Mouse (Mus musculus) layer of hippocampus, postnatal 10 days (tissue): ENCODE measurements around the gene Olfr1310. TPM values are rescaled to one million over a fixed set of nuclear protein-coding genes. Genes with fewer than 3 reads are reported as not detected.
"Not testable (repeated sequence)": the region's sequence is repeated elsewhere in the genome, so short reads cannot be mapped to it uniquely, and the experiment has no call there.

Experiments used
- DNase-seq, 2 experiments: peaks; one replicate each; pipeline ENCODE4 v3.0.0; 2021; ENCODE audit warnings: low spot score in 2 of 2
- long read RNA-seq: library from polyadenylated mRNA; stranded (forward); transcript quantifications from one replicate; pipeline ENCODE4 v2.0.0, GENCODE M21; 2023
- total RNA-seq, 2 experiments: library from RNA; stranded (reverse); gene quantifications; 2 replicates each; pipeline ENCODE4 v1.2.3; 2021

Gene Olfr1310
- not detected for total RNA-seq
- long read RNA-seq: 0 reads

DNA sequence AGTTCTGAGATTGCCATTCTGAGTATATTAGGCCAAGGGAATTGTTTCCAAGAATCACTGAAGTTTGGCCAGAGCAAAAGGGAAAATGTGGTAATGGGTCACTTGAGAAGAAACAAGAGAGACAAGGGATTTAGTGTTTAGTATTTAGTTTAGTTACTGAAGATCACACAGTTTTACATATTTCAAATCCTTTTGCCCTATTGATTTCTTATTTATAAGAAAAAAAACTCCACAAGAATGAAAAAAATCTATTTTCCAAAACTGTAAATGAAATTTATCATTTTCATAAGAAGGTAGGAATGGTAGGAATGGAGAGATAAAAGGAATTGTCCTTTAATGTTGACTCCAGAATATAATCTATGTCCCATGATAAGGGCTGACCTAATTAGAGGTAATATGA, at the start of gene Olfr1310:
Gene Olfr1310 (minus strand): TSS at position 101 of the 400 bp plus-strand sequence.
- DNase-seq: no peak

- no peak for DNase-seq
Observed at GRCm38 (mm10) chr2:112050138-112050537, 37.6 kb upstream of the Olfr1310 start, which contains the start of gene Olfr1312. Gene Olfr1312, minus strand, starts transcription at chr2:112050238.

GRCm38 (mm10) chr2:112026971-112027370, 14.5 kb upstream of the Olfr1310 start:
- not testable (repeated sequence) for DNase-seq

DNA sequence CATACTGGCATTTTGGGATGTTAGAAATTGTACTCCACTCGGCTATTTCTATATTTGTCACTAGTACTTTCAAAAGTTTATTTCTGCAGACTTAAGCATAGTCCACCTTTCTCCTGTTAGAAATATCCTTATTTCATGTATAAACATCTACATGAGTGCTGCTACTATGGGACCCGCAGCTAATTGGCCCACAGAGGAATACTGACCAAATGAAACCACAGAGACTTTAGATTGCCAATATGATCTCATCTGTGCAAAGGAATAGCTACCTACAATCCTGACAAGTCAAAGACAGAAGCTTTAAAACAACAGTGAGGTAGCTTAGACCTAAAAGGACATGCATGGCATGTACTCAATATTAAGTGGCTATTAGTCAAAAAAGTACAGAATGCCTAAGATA, 11.8 kb upstream of the Olfr1310 start, which contains the start of gene Olfr1311:
Gene Olfr1311 (minus strand): TSS at position 101 of the 400 bp plus-strand sequence.
- DNase-seq: no peak

GRCm38 (mm10) chr2:112014900-112015299, 2.4 kb upstream of the Olfr1310 start:
- no peak for DNase-seq

GRCm38 (mm10) chr2:111990181-111990580, 22.3 kb downstream of the Olfr1310 start, which contains the start of gene Olfr1309:
Gene Olfr1309, minus strand, starts transcription at chr2:111990281.
- no peak for DNase-seq

DNA sequence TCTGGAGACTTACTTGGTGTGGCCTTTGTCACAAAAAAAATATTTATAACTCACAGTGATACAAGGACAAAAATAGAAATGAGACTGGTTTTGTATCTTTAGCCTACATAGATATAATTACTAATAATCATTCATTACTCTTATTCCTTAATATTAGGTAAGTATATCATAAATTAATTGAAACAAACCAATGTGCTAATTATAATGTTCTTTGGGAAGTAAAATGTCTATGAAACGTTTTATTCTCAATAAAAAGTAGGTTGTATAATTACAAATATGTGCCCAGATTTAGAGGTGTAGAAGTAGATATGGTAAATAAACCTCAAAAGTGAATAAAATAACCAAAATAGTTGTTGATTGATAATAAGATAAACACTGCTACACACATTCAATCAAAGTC, 47.7 kb downstream of the Olfr1310 start, which contains the start of gene Olfr1308:
Gene Olfr1308 (minus strand): TSS at position 101 of the 400 bp plus-strand sequence.
- no peak for DNase-seq

Other genes with a start within 250 kb of the Olfr1310 start
- gene Olfr1302, start 235.3 kb downstream of the Olfr1310 start, total RNA-seq: not detected
- gene Olfr1303, start 192.4 kb downstream of the Olfr1310 start, total RNA-seq: not detected
- not detected for gene Olfr1305, start 135.6 kb downstream of the Olfr1310 start, total RNA-seq
- not detected for gene Olfr1306, start 96.4 kb downstream of the Olfr1310 start, total RNA-seq
- under 1 TPM; 0.02 to 0.04 TPM for gene Olfr1307, start 63.3 kb downstream of the Olfr1310 start, total RNA-seq
- not detected for gene Olfr1308, start 47.8 kb downstream of the Olfr1310 start, total RNA-seq
- not detected for gene Olfr1309, start 22.4 kb downstream of the Olfr1310 start, total RNA-seq
- not detected for gene Olfr1311, start 11.7 kb upstream of the Olfr1310 start, total RNA-seq
- gene Olfr1312, start 37.5 kb upstream of the Olfr1310 start, total RNA-seq: not detected
- gene Olfr1313, start 65.1 kb upstream of the Olfr1310 start, total RNA-seq: not detected
- not detected for gene Olfr1314, start 84.1 kb upstream of the Olfr1310 start, total RNA-seq
- not detected for gene Olfr1315-ps1, start 102.7 kb upstream of the Olfr1310 start, total RNA-seq
- gene Olfr1316, start 122.3 kb upstream of the Olfr1310 start, total RNA-seq: not detected
- not detected for gene Olfr1317, start 127.6 kb upstream of the Olfr1310 start, total RNA-seq
- gene Olfr1318, start 141.5 kb upstream of the Olfr1310 start, total RNA-seq: not detected
- 10 to 100 TPM; 59.7 to 62.4 TPM for gene Lpcat4, start 226.8 kb upstream of the Olfr1310 start, total RNA-seq
- gene Nutm1, start 246.6 kb upstream of the Olfr1310 start, total RNA-seq: not detected
- 10 to 100 TPM; 61.9 to 80.6 TPM for gene Nop10, start 249.2 kb upstream of the Olfr1310 start, total RNA-seq